Mouse (Mus musculus) MEL (cell line): ENCODE measurements around the gene Sh3glb2.

Experiments used
- CHD1 ChIP-seq: IDR thresholded peaks from 2 replicates; pipeline ENCODE4 v1.6.1; 2012; ENCODE audit warnings: low read depth, mild to moderate bottlenecking, inconsistent platforms, low read length, improper control_type of control experiment
- E2F4 ChIP-seq: IDR thresholded peaks from 2 replicates; pipeline ENCODE4 v1.6.1; 2011; ENCODE audit warnings: low read depth, low read length, improper control_type of control experiment, borderline replicate concordance
- ELF1 ChIP-seq: IDR thresholded peaks from 2 replicates; pipeline ENCODE4 v1.6.1; 2014; ENCODE audit warnings: low read depth, mild to moderate bottlenecking, inconsistent platforms, low read length, improper control_type of control experiment, moderate library complexity
- EP300 ChIP-seq, 2 experiments: IDR thresholded peaks; 2 replicates each; pipeline ENCODE4 v1.6.1; 2011; ENCODE audit warnings: improper control_type of control experiment in 2 of 2, low read length in 2 of 2, low read depth in 1 of 2, mild to moderate bottlenecking in 1 of 2
- GATA1 ChIP-seq: IDR thresholded peaks from 2 replicates; pipeline ENCODE4 v1.6.1; 2011; ENCODE audit warnings: low read depth, low read length, improper control_type of control experiment
- POLR2A ChIP-seq, 2 experiments: IDR thresholded peaks; 2 replicates each; pipeline ENCODE4 v1.6.1; 2011 to 2012; ENCODE audit warnings: low read length in 2 of 2, mild to moderate bottlenecking in 2 of 2, control low read depth in 1 of 2, improper control_type of control experiment in 1 of 2, low read depth in 1 of 2, moderate library complexity in 1 of 2; ENCODE audit not compliant: control insufficient read depth in 1 of 2, insufficient read depth in 1 of 2, poor library complexity in 1 of 2
- ZNF384 ChIP-seq: IDR thresholded peaks from 2 replicates; pipeline ENCODE4 v1.6.1; 2012; ENCODE audit warnings: low read depth, mild to moderate bottlenecking, inconsistent platforms, low read length, improper control_type of control experiment

- TF ChIP-seq POLR2A (IDR thresholded peaks at IDR 0.05; ENCODE audit: control insufficient read depth in 1 of 2, insufficient read depth in 1 of 2, low read depth in 1 of 2, low read length in 2 of 2, poor library complexity in 1 of 2) (no peak), E2F4 (no peak), GATA1 (no peak), CHD1 (no peak), EP300 (IDR thresholded peaks at IDR 0.05; ENCODE audit: low read depth in 1 of 2, low read length in 2 of 2) (no peak), ZNF384 (no peak), ELF1 (no peak)
These were observed 48.1 kb upstream of the Sh3glb2 start for GRCm38 (mm10) chr2:30407221-30407620.
